Mouse (Mus musculus) bone marrow macrophage, adult 2 months (primary cell): Measurements from ENCODE around the gene Anks1b. TPM values are rescaled to one million over a fixed set of nuclear protein-coding genes. Genes with fewer than 3 reads are reported as not detected.

Experiments used
- H3K27ac ChIP-seq: 2 replicates; pipeline ENCODE4 v1.5.1; 2012; ENCODE audit warnings: low read depth, low read length; ENCODE audit not compliant: insufficient read depth
- H3K4me1 ChIP-seq: 2 replicates; pipeline ENCODE4 v1.6.1; 2012; ENCODE audit warnings: low read length; ENCODE audit not compliant: control insufficient read depth, insufficient read depth
- H3K4me3 ChIP-seq: 2 replicates; pipeline ENCODE4 v1.5.1; 2012; ENCODE audit warnings: mild to moderate bottlenecking, low read length, moderate library complexity; ENCODE audit not compliant: insufficient read depth
- CTCF ChIP-seq: IDR thresholded peaks from 2 replicates; pipeline ENCODE4 v1.5.1; 2012; ENCODE audit warnings: low read depth, mild to moderate bottlenecking, low read length, moderate library complexity
- POLR2A ChIP-seq: IDR thresholded peaks from 2 replicates; pipeline ENCODE4 v1.6.1; 2012; ENCODE audit warnings: mild to moderate bottlenecking, low read depth, low read length, borderline replicate concordance
- polyA plus RNA-seq: library from polyadenylated mRNA; stranded (reverse); fragments of >200 nt; gene quantifications from 2 replicates; pipeline ENCODE4 v1.2.4, GENCODE M21; 2012; ENCODE audit not compliant: missing spikeins, insufficient read depth, insufficient read length

The Anks1b gene
- polyA plus RNA-seq, 1 experiment: not detected

DNA sequence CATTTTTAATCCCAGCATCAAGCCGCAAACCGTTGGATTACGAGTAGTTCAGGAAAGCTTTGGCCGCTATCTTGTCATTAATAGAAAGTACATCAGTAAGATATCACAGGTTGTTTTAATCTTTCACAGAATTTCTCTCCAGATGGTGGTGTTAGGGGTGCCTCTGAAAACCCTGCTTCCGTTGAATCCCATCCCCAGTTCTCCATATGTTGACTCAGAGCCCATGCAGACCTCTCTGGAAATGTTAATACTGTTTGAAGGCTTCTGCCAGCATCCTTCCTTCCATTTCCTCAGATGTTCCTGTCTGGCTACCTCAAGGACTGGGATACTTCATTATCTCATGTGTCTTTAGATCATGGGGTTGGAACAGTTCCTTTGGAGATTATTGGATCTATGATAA, 940.0 kb downstream of the Anks1b start:
- TF ChIP-seq POLR2A (no peak), CTCF (no peak)
- Histone ChIP-seq H3K27ac (no peak overlapping the region), H3K4me1 (no peaks in the 10 kb centered on the region), H3K4me3 (no peak overlapping the region)

DNA sequence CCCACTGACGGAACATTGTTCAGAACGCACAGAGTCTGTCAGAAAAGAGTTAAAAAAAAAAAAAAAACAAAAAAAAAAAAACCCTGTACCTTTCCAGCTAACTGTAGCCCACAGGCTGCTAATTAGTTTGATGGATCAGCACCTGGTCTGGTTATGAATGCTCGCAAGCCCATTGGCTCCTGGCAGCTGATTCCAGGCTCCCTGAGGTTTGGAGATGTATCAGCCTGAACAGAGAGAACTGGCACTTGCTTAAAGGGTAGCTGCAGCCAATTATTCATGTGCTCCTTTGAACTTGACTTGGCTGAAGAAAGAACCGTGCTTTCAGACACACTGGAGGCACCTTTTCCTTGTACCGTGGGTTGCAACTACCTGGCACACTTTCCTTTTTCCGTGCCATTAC, 941.1 kb downstream of the Anks1b start:
- TF ChIP-seq CTCF: no peak
- TF ChIP-seq POLR2A: no peak

DNA sequence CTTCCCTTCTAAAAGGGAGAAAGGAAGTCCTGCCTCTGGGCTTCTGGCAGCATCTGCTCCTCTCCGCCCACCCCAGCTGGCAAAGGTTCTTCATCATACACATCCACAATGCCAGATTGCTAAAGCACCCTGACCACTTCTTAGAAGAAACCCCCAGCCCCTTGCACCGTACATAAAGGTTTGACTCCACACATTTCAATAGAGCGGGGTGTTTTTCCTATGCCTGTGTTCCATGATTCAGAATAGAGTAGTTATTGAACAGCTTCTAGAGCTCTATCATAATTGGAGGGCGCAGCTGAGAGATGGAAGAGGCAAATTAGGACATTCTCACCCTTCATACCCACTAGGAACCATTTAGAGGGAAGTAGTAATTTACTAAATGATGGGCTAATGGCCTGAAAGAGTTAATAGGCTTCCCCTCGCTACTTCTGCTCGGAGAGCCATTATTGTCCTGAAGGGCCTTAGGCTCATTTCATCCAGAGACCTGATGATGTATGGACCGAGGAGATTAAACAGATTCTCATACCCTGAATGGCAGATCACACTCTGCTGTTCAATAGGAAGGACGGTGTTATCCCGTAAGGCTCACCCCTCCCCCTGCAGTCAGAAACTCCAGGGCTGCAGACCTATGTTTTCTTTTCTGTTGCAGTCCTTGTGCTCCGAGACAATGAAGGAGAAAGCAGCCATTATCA, 945.1 kb downstream of the Anks1b start:
- Histone ChIP-seq H3K27ac (no peak overlapping the region), H3K4me1 (no peaks in the 10 kb centered on the region), H3K4me3 (no peak overlapping the region)
- TF ChIP-seq POLR2A: no peak
- TF ChIP-seq CTCF: no peak

More for the DNA sequence above, 941.1 kb downstream of the Anks1b start:
- no peaks in the 10 kb centered on the region for H3K4me1 ChIP-seq
- H3K4me3 ChIP-seq: no peak overlapping the region
- H3K27ac ChIP-seq: no peak overlapping the region

DNA sequence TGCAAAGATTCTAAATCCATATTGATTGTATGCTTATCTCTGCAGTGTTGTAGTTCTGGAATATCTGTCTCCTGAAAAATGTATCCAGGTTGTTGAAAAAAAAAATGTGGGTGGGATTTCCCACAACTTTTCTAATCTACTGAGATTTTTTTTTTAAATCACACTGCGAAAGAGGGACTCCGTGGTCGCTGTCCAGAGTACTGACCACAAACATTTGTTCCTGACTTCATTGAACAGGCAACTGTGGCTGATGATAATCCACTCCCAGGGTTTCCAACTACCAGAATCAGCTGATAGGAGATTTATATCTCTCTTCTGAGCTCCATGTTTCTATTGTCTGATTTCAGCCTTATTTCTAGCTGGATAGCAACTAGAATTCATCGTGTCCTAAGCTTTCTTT, 950.1 kb downstream of the Anks1b start:
- H3K27ac ChIP-seq: no peak overlapping the region
- no peak overlapping the region for H3K4me3 ChIP-seq
- H3K4me1 ChIP-seq: no peaks in the 10 kb centered on the region
- TF ChIP-seq CTCF (no peak), POLR2A (no peak)

DNA sequence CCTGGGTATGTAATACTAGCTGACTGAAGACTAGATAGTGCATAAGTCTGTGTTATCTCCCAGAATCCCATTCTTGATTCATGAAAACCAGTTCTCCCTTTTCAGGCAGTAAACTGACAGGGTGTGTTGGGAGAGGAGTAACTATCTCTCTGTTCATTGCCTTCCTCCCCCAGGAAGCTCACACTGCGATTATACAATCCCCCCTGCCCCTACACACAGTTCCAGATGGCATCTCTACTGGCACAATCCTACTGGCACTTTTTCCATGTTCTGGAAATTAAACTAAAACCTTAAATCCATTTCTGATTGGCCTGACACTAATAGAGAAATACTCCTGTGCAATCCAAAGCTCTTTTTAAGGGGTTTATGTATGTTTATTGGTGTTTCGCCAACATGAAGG, 951.4 kb downstream of the Anks1b start:
- Histone ChIP-seq H3K27ac (no peak overlapping the region), H3K4me3 (no peak overlapping the region), H3K4me1 (no peaks in the 10 kb centered on the region)
- TF ChIP-seq POLR2A: no peak
- no peak for TF ChIP-seq CTCF

DNA sequence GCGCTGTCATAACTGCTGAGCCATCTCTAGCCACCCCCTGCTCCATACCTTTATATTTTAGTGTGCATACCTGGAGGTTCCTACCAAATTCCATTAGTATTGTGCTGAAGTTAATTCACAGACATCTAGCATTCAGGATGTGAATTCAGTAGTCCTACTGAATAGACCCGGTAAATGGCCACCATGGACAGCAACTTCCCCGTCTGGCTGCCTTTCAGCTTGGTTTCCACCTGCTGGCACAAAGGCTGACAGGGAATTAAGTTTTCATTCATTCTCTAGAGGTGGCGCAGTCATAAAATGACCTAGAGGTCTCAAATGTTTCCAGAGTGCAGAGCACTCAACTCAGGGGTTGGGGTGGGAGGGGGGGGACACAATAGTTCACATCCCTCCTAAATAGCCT, 953.6 kb downstream of the Anks1b start:
- no peaks in the 10 kb centered on the region for H3K4me1 ChIP-seq
- H3K4me3 ChIP-seq: no peak overlapping the region
- H3K27ac ChIP-seq: no peak overlapping the region
- TF ChIP-seq POLR2A (no peak), CTCF (no peak)

DNA sequence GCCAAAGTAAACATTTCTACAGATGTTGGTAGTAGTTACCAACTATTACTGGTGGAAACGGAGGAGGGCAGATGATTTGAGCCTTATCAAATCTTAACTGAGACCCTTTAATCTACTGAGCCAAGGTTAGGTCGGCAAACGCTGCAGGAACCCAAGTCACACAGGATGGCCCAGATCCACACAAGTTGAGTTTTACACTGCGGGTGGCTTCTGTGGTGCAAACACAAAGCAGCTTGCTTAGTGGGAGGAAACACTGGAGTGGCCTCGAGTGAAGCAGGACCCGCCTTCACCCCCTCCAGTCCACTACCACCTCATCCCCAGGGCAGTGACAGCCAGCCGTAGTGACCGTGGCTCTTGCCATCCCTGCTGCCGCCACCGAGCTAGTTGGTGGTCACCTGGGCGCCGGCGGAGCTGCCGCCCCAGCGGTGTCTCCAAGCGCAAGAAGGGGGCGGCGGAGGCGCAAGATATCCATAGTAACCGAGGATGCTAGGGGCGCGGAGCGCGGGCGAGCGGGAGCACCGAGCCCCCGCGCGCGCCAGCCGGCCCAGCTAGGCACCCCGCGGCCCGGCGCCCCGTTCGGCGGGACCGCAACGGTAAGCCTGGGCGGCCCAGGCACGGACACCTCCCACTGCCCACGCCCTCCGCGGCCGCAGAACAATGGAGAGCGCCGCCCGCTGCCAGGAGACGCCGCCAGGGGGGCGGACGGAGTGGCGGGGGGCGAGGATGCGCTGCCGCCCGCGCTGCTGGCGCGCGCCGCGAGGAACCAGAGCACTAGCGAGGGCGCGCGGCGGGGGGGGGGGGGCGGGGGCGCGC, 955.5 kb downstream of the Anks1b start:
- TF ChIP-seq POLR2A (no peak), CTCF (no peak)
- Histone ChIP-seq H3K4me3 (no peak overlapping the region), H3K4me1 (no peaks in the 10 kb centered on the region), H3K27ac (no peak overlapping the region)

GRCm38 (mm10) chr10:90829394-90830267, 956.3 kb downstream of the Anks1b start:
- no peaks in the 10 kb centered on the region for H3K4me1 ChIP-seq
- TF ChIP-seq CTCF (no peak), POLR2A (no peak)
- no peak overlapping the region for H3K4me3 ChIP-seq
- H3K27ac ChIP-seq: no peak overlapping the region

DNA sequence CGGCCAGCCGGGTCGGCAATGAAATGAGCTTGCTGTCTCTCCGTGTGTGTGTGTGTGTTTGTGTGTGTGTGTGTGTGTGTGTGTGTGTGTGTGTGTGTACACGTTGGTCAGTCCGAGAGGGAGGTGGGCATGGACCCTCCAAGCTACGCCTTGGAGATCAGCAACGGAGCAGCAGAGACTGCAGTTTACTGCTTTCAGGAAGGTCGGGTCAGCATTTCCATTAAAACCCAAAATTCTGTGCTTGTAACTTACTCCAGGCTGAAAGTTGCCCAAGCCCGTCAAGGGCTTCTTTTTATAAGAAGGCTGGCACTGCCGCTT, 956.9 kb downstream of the Anks1b start:
- Histone ChIP-seq H3K4me1 (no peaks in the 10 kb centered on the region), H3K27ac (no peak overlapping the region), H3K4me3 (no peak overlapping the region)
- TF ChIP-seq POLR2A (no peak), CTCF (no peak)
